Mouse (Mus musculus) urinary bladder, adult 2 months (tissue): ENCODE measurements around the gene Fat3. TPM values are rescaled to one million over a fixed set of nuclear protein-coding genes. Genes with fewer than 3 reads are reported as not detected.

ENCODE experiments used
- DNase-seq: peaks from one replicate; pipeline ENCODE4 v3.0.0; 2022; ENCODE audit warnings: low spot score
- polyA plus RNA-seq: library from polyadenylated mRNA; depleted of rRNA; stranded (reverse); fragments of >200 nt; gene quantifications from 2 replicates; pipeline ENCODE4 v1.2.3, GENCODE M21; 2012

Fat3 gene
- polyA plus RNA-seq, 1 experiment, result 1.5 TPM

DNA sequence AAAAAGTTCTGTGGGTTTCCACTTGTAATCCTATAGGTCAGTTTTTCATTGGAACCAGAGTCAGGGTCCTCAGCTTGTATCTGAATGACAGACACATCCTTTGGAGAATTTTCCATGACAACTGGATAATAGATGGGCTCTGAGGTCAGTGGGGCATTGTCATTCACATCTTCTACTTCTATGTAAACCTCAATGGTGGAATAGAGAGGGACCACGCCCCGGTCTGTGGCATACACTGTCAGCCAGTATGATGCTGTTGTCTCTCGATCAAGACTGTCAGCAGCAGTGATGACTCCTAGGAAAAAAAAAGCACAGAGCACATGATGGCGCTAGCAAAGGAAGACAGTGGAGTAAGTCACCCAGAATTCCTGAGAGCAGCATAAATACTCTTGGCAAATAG, 254.3 kb downstream of the Fat3 start:
- DNase-seq, result no peak

DNA sequence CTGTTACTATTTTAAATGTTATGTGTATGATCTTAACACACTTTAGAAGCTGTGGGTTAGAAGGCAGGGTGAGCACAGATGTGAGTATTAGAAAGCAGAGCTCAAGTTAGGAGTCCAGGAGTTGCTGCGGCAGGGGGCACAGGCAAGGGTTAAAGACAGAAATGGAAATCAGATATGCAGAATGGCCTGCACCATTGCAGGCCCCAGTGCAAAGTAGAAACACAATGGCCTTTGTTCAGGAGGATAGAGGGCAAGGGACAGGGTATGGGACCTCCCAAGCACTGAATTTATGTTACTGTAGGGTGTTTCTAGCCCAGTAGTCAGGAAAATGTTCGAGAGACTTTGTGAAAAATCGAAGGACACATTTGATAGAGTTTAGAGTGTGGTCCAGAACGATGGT, 269.5 kb downstream of the Fat3 start:
- no peak for DNase-seq

DNA sequence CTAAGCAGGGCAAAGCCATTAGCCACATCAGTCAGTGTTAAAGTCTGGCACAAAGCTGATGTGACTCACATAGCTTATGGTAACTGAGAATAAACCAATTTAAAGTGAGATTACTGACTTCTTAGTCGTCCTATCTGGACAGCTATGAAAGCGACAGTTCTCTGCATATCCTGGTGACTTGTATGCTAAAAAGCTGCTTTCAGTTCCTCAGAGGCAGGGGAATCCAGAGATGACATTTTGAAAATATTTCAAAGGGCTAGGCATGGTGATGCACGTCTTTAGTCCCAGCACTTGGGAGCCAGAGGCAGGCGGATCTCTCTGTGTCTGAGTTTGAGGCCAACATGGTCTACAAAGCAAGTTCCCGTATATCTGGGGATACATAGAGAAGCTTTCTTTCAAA, 272.2 kb downstream of the Fat3 start:
- DNase-seq, result no peak

DNA sequence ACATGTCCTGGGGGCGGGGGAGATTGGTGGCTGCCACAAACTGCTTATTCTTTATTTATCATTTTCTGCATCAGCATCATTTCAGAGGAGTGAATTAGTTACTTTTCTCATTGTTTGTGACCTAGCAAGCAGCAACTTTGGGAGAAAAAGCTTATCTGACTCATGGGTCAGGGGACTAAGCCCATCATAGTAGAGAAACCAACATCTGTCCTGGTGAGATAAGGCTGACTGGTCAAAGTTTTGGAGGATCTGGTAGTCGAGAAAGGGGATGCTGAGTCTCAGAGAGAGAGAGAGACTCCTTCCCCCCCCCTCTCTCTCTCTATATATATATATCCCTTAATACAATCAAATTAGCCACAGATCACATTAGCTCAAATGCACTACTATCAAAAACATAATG, 273.7 kb downstream of the Fat3 start:
- no peak for DNase-seq

DNA sequence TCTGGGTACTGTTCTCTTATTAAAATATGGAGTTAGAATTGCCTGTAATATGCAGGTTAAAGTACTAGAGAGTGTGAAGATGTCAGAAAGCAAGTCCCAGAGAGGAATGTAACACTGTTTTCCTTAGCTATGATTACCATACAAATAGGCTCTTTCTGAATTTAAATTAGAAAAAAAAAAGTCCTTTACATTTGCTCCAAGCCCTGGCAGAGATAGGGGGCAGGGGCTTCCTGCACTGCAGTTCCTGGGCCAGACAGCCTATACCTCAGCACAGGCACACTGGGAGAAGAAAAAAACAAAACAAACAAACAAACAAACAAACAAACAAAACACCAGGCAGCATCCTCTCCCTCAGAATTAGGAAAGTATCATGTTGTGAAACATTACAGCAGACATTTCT, 274.5 kb downstream of the Fat3 start:
- DNase-seq, result no peak

DNA sequence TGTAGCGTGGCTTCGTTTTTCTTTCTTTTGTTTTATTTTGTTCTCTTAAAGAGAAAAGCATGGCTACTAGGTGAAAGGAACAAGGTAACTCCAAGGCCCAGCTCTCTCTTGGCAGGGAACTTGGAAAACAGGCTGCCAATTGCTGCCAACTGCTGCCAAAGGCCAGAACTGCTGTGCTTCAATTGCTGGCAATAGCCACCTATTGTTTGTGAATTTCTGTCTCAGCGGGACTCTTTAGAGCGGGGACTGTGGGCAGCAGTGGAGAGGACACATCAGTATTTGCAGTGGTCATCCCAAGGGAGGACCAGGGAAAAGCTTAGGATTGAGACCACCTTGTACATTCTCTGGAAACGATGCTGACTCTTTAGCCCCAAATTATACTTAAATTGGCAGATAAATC, 279.2 kb downstream of the Fat3 start:
- DNase-seq, result no peak

DNA sequence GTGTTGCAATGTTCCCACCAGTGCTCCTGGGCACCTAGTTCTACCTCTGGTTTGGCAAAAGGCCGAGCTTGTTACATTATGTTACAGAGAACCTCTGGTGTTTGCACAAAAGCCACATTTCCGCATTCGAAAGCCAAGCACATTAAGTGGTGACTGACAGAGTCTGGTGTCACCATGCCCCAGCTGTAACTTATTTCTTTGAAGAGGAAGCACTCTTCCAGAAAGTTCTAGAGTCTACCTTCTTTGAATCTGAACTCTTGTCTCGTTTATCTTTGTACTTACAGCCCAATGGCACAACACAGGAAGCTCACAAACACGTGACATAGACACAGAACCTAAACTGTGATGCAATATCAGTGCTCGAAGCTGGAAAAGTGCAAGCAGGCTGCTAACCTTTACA, 284.9 kb downstream of the Fat3 start:
- no peak for DNase-seq

DNA sequence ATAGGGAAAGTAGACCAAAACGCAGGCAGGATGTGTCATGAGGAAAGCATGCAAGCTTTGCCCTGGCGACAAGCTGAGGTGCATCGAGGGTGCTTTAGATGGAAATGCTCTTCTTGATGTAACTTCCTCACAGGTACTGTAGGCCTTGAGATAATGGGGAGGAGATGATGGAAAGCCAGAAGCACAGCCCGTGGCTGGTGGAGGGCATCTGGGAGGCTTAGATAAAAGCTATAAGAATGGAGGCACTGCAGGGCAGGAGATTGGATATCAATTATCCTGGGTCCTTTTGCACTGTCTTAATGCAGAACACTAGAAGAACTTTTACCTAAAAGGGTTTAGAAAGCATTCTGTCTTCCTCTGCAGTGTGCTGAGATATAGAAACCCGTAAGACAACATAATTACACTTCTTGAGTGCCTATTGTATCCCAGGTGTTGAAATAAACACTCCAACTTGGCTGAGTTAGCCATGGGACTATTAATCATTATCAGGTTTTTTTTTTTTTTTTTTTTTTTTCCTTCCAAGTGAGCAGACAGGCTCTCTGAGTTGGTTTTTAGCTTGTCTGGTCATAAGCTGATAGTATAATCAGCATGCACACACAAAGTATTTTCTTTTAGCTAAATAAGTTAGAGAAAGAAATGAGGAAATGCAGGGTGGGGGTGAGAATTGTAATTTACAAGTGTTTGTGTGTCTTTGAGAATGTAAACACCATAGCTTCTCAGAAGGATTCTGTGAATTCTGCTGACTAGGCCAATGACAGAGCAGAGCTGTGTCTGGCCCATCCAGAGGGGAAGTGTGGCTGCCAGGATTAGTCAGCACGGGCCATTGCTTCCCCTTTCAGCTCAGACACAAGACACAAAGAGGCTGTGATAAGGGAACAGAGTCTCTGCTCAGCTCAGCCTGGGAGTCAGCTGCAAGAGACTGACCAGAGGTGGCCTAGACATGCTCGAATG, 286.1 kb downstream of the Fat3 start:
- DNase-seq, result no peak

DNA sequence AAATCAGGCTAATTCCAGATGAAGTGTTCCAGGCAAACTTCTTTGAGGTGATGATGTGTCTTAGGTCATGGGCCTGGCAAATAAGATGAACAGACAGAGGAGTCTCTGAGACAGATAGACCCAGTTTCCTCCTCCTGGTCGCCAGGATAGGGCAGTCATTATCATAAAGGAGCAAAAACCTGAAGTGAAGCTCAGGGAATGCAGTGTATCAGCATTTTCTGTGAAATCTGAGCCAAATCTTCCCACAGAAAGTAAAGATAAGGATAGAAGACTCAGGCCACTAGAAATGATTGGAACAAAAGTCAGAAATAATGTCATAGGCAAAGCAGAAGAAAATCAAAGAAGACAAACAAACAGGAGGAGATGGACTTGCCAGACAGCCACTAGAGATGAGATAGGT, 287.8 kb downstream of the Fat3 start:
- DNase-seq, result no peak

DNA sequence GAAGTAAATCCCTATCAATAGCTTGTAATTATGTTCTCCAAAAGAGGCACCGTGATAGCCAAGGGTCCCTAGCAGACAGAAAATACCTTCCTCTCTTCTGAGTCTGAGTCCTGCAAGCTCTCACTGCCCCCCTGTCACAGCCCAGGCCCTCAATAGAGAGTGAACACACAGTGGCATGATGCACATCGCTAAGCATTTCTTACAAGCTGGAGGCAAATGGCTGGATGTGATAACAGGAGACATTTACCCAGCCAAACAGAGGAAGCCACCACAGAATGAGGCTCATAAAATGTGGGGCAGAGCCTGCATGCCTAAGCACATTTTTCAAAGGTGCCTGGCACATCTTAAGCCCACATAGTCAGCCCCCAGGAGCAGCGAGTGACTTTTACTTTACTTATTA, 288.5 kb downstream of the Fat3 start:
- no peak for DNase-seq

DNA sequence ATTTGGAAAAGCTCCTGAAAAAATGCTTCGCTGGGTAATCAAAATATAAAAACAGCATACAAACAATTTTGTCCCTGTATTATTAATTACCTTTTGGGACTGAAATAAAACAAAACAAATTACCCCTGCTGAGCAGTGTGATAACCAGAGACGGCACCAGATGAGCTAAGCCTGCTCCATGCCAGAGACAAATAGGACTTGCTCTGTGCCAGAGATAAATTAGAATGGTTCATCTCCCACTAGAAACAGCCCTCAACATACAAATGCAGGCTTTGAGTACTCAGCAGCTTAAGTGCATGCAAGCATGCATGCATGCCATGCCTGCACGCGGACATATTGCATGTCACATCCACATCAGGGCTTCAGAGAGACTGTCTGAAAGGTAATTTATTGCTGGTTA, 288.9 kb downstream of the Fat3 start:
- no peak for DNase-seq

DNA sequence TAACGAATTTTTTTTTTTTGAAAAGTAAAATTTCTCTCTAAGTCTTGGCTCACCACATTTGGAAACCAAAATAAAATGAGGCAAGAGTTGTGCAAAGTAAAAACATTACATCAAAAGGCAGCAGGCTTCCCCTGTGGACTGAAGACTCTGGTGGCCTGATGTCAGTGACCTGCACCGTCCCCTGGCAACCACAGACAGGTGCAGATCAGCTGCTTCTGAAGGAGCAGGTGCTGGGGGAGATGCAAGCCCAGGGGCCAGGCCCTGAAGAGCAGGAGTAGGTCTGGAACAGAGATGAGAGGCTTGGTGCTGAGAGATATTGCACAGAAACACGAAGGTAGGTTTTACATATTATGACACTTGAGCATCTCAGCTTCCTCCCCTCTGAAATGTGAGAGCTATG, 289.6 kb downstream of the Fat3 start:
- DNase-seq, result no peak

DNA sequence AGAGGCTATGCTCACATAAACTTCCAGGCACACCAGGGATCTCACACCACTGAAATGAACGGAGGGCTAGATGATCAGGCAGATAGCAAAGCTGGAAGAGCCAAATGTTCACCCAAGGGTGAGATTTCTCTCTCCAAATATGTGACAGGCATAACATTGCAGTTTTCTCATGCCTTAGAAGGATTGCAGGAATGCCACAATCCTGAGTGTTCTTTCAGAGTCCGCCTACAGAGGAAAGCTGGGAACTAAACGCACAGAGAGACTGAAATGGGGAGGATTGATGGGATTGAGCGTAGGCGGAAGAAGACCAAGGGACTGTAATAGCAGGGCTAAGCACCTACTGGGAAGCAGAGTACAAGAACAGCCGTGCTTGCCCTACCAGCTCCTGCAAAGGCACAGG, 298.8 kb downstream of the Fat3 start:
- DNase-seq, result no peak

DNA sequence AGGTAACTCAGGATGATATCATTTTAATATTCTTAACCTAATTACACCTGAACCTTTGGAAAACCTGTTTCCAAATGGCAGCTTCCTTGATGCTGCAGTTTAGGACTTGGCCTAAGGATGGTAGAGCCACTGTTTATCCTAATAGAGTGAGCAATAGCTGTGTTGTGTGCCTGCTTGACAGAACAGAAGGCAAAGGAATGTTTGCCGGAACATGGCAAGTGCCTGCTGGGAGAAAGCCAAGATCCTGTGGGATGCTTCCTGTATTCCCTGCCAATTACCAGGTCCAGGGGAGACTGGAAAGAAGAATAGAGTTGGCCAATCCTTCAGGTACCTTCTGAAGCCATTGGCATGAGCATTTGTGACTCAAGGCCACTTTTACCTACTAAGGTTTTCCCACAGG, 300.1 kb downstream of the Fat3 start:
- no peak for DNase-seq

DNA sequence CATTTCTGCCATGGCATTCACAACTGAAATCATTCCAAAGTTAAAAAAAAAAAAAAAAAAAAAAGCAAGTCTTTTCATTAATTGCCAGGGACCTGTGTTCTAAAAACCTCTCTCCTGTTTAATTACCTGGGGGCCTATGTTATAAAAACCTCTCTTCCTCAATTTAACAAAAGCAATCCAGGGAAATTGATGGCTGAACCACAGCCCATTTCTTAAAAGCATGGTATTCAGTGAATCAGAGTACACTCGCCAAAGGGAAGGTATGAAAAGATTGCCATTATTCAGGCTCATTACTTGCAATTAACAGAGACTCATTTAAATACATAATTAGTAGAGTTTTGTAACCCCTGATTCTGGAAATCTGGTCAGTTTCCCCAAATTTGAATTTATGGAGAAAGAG, 314.6 kb downstream of the Fat3 start:
- no peak for DNase-seq

DNA sequence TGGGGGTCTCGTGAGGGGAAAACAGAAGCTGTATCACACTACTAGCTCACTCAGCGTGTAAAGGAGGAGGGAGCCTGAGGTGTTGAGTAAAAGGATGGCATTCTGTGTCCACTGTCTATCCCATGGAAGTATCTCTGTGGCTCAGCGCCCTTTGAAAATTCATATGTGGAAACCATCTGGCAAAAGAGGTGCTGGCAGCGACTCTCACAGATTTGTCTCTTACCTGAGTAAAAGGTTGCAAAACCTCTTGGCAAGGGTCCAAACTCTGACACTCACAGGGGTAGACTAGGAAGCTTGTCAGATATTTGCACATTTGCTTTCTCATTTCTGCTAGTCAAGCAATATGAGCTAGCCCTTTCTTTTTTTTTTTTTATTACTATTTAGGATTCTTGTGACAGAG, 331.8 kb downstream of the Fat3 start:
- no peak for DNase-seq

DNA sequence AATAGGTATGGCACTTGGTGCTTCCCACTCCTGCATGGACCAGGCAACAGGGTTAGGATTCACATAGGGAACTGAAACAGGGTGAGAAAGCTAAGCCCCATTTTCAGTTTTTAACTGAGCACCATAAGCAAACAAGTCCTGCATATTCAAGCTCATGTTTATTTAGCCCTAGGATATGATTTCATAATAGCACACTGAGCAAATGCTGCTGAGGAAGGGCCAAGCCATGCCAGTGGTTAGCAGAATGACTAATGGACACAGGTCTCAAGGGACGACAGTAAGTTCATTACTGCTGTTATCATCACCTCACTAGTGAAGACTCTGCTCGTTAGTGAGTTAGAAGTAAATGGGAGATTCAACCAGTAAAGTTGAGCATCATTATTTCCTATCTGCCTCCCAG, 333.0 kb downstream of the Fat3 start:
- no peak for DNase-seq

DNA sequence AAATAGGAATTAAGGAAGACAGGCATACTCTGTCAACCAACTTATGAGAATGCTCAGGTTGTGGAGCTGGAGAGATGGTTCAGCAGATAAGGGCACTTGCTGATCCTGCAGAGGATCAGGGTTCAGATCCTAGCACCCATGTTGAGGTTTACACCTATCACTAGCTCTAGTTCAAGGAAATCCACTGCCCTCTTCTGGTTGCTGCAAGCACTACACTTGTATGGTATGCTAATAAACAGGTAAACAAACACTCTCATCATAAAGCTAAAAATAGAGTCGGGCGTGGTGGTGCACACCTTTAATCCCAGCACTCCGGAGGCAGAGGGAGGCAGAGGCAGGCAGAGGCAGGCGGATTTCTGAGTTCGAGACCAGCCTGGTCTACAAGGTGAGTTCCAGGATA, 341.7 kb downstream of the Fat3 start:
- DNase-seq, result no peak

DNA sequence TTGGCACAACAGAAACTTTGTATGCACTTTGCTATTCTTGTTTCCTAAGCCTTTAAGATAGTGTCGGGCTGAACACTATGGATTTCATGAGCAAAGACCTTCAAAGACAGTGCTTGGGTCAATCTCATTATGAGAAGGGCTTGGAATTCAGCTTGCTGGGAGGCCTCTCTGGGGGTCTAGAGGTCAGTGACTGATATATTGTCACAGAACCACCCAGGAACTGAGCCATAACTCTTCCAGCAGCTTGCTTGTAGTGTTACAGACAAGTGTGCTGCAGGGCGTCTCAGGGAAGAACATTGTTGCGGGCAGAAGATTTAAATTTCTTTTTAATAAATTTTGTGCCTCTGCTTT, 347.5 kb downstream of the Fat3 start:
- no peak for DNase-seq

DNA sequence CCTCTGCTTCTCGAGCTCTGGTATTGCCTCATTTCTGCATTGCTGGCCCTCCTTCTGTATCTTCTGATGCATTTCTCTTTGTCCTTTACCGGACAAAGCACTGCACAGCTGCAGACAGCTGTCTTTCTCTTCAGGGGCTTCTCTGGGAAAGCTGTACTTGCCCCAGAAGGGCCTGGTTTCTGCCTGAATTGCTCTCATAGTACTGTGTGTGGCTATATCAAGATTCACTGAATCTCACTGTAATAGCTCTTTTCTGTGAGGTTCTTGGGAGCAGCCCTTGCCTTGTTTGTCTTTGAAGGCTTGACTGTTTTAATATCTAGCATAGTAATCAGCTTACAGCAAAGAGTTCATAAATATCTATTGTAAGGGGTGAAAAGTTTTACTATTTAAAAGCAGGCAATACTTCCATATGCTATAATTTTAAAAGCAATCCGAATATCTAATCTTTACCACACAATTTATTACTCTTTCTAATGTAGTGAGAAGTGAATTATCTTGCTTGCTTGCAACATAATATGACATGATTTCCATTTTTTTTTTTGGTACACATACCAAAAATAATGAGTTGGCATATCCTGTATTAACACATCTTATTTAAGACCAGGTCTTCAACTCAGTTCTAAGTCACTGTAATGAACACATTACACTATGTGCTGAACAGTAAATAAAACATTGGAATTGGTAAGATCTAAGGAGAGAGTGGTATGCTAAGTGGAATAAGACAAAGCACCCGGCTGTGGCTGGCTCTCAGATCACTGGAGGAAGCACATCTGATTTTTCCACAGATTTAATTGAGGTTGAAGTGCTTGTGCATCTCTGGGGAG, 348.1 kb downstream of the Fat3 start:
- DNase-seq, result no peak

DNA sequence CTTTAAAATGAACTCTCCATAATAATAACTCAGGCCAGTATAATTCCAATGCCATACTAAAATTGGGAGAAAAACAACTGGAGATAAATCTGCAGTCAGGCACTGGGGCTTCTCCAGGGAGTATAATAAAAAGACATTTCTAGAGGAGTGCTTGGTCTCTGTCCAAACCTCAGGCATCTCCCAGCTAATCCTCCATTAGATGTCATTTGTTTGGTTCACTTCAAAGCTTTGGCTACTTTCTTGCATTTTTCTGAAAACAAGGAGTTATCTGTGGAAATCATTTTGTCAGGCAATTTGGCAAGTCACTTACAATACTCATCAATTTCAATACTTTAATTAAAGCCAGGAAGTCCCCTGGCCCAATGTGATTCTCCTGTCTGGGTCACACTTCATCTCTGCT, 351.0 kb downstream of the Fat3 start:
- no peak for DNase-seq

DNA sequence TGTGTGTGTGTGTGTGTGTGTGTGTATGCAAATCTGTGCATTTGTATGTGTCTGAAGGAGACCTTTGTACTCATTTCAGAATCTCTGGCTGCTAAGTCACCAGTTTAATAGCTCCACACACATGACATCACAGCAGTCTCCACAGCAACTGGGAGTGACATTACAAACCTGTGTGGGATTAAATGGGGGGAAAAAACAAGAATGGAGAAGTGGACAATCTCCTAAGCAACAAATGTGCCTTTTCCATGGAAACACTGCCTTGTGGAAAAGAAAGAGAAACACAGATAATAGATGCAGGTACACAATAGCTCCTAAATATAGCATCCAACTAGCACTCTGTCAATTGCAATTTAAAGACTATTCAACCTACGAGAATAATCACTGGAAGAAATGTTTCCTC, 353.4 kb downstream of the Fat3 start:
- DNase-seq, result no peak

DNA sequence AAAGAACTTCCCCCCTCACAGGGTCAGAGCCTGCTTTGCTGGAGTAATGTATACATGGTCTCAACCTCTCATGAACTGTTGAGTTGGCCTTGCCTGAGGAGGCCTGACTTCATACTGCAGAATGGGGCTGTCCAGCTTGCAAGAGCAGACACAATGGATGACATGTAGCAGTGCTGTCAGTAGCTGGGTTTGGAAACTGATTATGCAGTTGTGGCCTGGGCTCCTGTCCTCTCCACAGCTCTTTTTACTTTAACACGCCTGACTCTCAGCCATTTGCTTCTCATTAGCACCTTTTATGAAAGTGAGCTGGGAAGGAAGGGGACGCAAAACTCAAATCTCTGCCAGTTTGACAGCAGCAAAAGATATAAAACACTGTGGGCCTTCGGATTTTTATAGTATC, 356.4 kb downstream of the Fat3 start:
- no peak for DNase-seq
